Mouse (Mus musculus) testis, adult 2 months (tissue): ENCODE data around the gene Cnn1. TPM values are rescaled to one million over a fixed set of nuclear protein-coding genes. Genes with fewer than 3 reads are reported as not detected.
A peak's percentile ranks its signal among the peaks of the same experiment; 100 is the strongest.

ENCODE experiments used
- H3K27ac ChIP-seq: fragments of 200-500 bp; 2 replicates; pipeline ENCODE4 v1.5.1; 2012; ENCODE audit warnings: low read depth, low read length; ENCODE audit not compliant: control insufficient read depth, insufficient read depth
- H3K27me3 ChIP-seq: fragments of 200-500 bp; 2 replicates; pipeline ENCODE4 v1.6.1; 2012; ENCODE audit warnings: mild to moderate bottlenecking, low read length, moderate library complexity; ENCODE audit not compliant: control insufficient read depth, insufficient read depth
- H3K36me3 ChIP-seq: fragments of 200-500 bp; 2 replicates; pipeline ENCODE4 v1.6.1; 2012; ENCODE audit warnings: mild to moderate bottlenecking, low read length; ENCODE audit not compliant: control insufficient read depth, insufficient read depth
- H3K4me1 ChIP-seq: fragments of 200-500 bp; 2 replicates; pipeline ENCODE4 v1.6.1; 2012; ENCODE audit warnings: low read length; ENCODE audit not compliant: control insufficient read depth, insufficient read depth
- H3K4me3 ChIP-seq: fragments of 200-500 bp; 2 replicates; pipeline ENCODE4 v1.5.1; 2012; ENCODE audit warnings: low read depth, mild to moderate bottlenecking, low read length, moderate library complexity, mixed read lengths; ENCODE audit not compliant: control insufficient read depth
- CTCF ChIP-seq: fragments of 200-500 bp; IDR thresholded peaks from 2 replicates; pipeline ENCODE4 v1.5.1; 2012; ENCODE audit warnings: low read depth, mild to moderate bottlenecking, inconsistent platforms, low read length, moderate library complexity; ENCODE audit not compliant: control insufficient read depth, insufficient read depth, insufficient replicate concordance
- POLR2A ChIP-seq: fragments of 200-500 bp; IDR thresholded peaks from 2 replicates; pipeline ENCODE4 v1.6.1; 2012; ENCODE audit warnings: low read depth, mild to moderate bottlenecking, inconsistent platforms, low read length, moderate library complexity; ENCODE audit not compliant: control insufficient read depth
- polyA plus RNA-seq: library from polyadenylated mRNA; depleted of rRNA; stranded (reverse); fragments of >200 nt; gene quantifications from 2 replicates; pipeline ENCODE4 v1.2.3, GENCODE M21; 2012

Gene Cnn1
- polyA plus RNA-seq, 1 experiment: 5.8 TPM

- Histone ChIP-seq H3K27me3 (no peaks in the 10 kb centered on the region), H3K27ac (no peak overlapping the region), H3K4me3 (no peak overlapping the region), H3K36me3 (no peaks in the 10 kb centered on the region), H3K4me1 (peaks cover 4% of the 10 kb centered on the region; the same call in 1 of the 2 replicates)
- TF ChIP-seq POLR2A: no peak
- no peak for TF ChIP-seq CTCF
Observed at GRCm38 (mm10) chr9:22092746-22093145, 6.3 kb upstream of the Cnn1 start.

- peak; percentile 40; the same call in 1 of the 2 replicates for TF ChIP-seq CTCF
- no peak for TF ChIP-seq POLR2A
- H3K27ac ChIP-seq: no peak overlapping the region
- H3K4me3 ChIP-seq: peak overlapping the region; percentile 20; the same call in 1 of the 2 replicates
- H3K4me1 ChIP-seq: peaks cover 7% of the 10 kb centered on the region; the same call in 1 of the 2 replicates
- no peaks in the 10 kb centered on the region for H3K27me3 ChIP-seq
- no peaks in the 10 kb centered on the region for H3K36me3 ChIP-seq
Observed at GRCm38 (mm10) chr9:22095854-22096307, 3.1 kb upstream of the Cnn1 start.

GRCm38 (mm10) chr9:22099922-22100321, 906 bp downstream of the Cnn1 start:
- Histone ChIP-seq H3K27ac (peak overlapping the region; percentile 21; the same call in 1 of the 2 replicates), H3K4me1 (peaks cover 7% of the 10 kb centered on the region; the same call in 1 of the 2 replicates), H3K36me3 (no peaks in the 10 kb centered on the region), H3K27me3 (no peaks in the 10 kb centered on the region), H3K4me3 (peak overlapping the region; percentile 66)
- TF ChIP-seq POLR2A (no peak), CTCF (no peak)

- Histone ChIP-seq H3K4me1 (no peaks in the 10 kb centered on the region), H3K27me3 (no peaks in the 10 kb centered on the region), H3K36me3 (peaks cover 2% of the 10 kb centered on the region), H3K27ac (no peak overlapping the region), H3K4me3 (no peak overlapping the region)
- no peak for TF ChIP-seq CTCF
Observed at GRCm38 (mm10) chr9:22108194-22108593, 9.2 kb downstream of the Cnn1 start.

GRCm38 (mm10) chr9:22115635-22116034, 16.6 kb downstream of the Cnn1 start:
- Histone ChIP-seq H3K4me3 (peak overlapping the region; percentile 92), H3K27ac (no peak overlapping the region), H3K4me1 (peaks cover 6% of the 10 kb centered on the region), H3K36me3 (peaks cover 4% of the 10 kb centered on the region), H3K27me3 (no peaks in the 10 kb centered on the region)
- TF ChIP-seq CTCF (no peak), POLR2A (no peak)

- peak overlapping the region; percentile 92 for H3K4me3 ChIP-seq
- TF ChIP-seq CTCF (no peak), POLR2A (no peak)
- H3K4me1 ChIP-seq: peaks cover 6% of the 10 kb centered on the region
- H3K27ac ChIP-seq: peak overlapping the region; percentile 95
- no peaks in the 10 kb centered on the region for H3K27me3 ChIP-seq
- H3K36me3 ChIP-seq: peaks cover 4% of the 10 kb centered on the region
Observed at GRCm38 (mm10) chr9:22116086-22116485, 17.1 kb downstream of the Cnn1 start.

GRCm38 (mm10) chr9:22116740-22117426, 17.9 kb downstream of the Cnn1 start, which contains the start of gene Elof1:
TSS of gene Elof1 (minus strand) at chr9:22117172.
- Histone ChIP-seq H3K27ac (peak within 1 kb of the TSS; percentile 95), H3K4me1 (peaks cover 6% of the 10 kb centered on the region), H3K27me3 (no peaks in the 10 kb centered on the region), H3K4me3 (peak within 1 kb of the TSS; percentile 92), H3K36me3 (peaks cover 4% of the 10 kb centered on the region)
- TF ChIP-seq POLR2A (peak; percentile 95), CTCF (no peak)
